Mouse (Mus musculus) olfactory bulb, adult 2 months (tissue): ENCODE measurements around the gene Ankdd1b. TPM values are rescaled to one million over a fixed set of nuclear protein-coding genes. Genes with fewer than 3 reads are reported as not detected.
A peak's percentile ranks its signal among the peaks of the same experiment; 100 is the strongest.

Experiments
- H3K27ac ChIP-seq: fragments of 200-500 bp; 2 replicates; pipeline ENCODE4 v1.5.1; 2012; ENCODE audit warnings: low read depth, low read length; ENCODE audit not compliant: insufficient read depth
- H3K4me1 ChIP-seq: fragments of 200-500 bp; 2 replicates; pipeline ENCODE4 v1.6.1; 2012; ENCODE audit warnings: low read length; ENCODE audit not compliant: control insufficient read depth, insufficient read depth
- H3K4me3 ChIP-seq: fragments of 200-500 bp; 2 replicates; pipeline ENCODE4 v1.5.1; 2012; ENCODE audit warnings: mild to moderate bottlenecking, low read depth, low read length, moderate library complexity; ENCODE audit not compliant: insufficient read depth
- CTCF ChIP-seq: fragments of 200-500 bp; IDR thresholded peaks from 2 replicates; pipeline ENCODE4 v1.5.1; 2012; ENCODE audit warnings: low read depth, mild to moderate bottlenecking, low read length, moderate library complexity; ENCODE audit not compliant: insufficient read depth
- POLR2A ChIP-seq: fragments of 200-500 bp; IDR thresholded peaks from 2 replicates; pipeline ENCODE4 v1.6.1; 2012; ENCODE audit warnings: mild to moderate bottlenecking, low read depth, low read length, moderate library complexity; ENCODE audit not compliant: insufficient read depth
- WGBS: fragments of 180-500 bp; shearing (Covaris S2); methylation state at CpG from one replicate; pipeline ENCODE4 v1.1.7; 2018; 5-methylcytosine and 5-hydroxymethylcytosine counted together
- polyA plus RNA-seq: library from polyadenylated mRNA; stranded (reverse); fragments of >200 nt; gene quantifications from 2 replicates; pipeline ENCODE4 v1.2.4, GENCODE M21; 2012; ENCODE audit warnings: low replicate concordance; ENCODE audit not compliant: missing spikeins, insufficient read depth, insufficient read length

Gene Ankdd1b
- polyA plus RNA-seq: not detected in 2 replicates

DNA sequence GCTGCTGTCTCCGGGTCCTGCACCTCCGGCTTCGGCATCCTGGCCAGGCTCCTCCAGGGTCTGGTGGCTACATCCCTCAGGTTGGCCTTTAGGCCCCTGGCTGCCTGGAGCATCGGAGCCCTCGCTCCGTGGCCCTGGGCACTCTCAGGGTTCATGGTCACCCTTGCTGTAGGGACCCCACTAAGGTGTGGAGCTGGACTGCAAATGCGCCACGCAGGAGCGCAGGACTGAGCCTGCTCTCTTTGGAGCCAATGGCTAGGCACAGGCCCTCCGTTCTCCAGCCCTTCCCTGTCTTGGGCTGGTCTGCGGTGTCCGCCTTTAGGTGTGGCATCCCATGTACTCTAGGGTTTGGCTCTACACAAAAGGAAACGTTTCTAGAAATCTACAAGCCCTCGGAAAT lies at the start of gene Ankdd1b:
Ankdd1b (minus strand) TSS at position 242 of the 400 bp plus-strand sequence.
- no peak for TF ChIP-seq CTCF
- no peak for TF ChIP-seq POLR2A
- 90% methylated on average over 14 of the region's 14 CpGs for WGBS
- no peaks in the 10 kb centered on the region for H3K4me1 ChIP-seq
- no peak within 1 kb of the TSS for H3K4me3 ChIP-seq
- no peak within 1 kb of the TSS for H3K27ac ChIP-seq

DNA sequence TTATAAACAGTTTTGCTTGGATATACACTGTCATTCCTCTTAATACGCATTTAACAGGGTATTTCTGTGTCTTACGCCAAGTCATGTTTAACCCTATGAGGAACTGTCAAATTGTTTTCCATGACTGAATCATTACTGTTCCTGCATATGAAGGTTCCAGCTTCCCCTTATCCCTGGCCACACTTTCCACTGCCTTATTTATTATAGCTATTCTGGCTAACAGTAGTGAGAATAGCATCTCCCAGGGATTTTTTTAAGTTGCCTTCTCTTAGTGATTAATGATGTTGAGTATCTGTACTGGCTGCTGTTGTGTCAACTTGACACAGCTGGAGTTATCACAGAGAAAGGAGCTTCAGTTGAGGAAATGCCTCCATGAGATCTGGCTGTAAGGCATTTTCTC lies 46.3 kb upstream of the Ankdd1b start:
- H3K27ac ChIP-seq: no peak overlapping the region
- WGBS: 98% methylated on average over 2 of the region's 2 CpGs
- H3K4me1 ChIP-seq: 0 out of 2 replicates have a peak, but pooled peaks cover 4% of the 10 kb centered on the region
- no peak for TF ChIP-seq CTCF
- no peak for TF ChIP-seq POLR2A
- H3K4me3 ChIP-seq: no peak overlapping the region

DNA sequence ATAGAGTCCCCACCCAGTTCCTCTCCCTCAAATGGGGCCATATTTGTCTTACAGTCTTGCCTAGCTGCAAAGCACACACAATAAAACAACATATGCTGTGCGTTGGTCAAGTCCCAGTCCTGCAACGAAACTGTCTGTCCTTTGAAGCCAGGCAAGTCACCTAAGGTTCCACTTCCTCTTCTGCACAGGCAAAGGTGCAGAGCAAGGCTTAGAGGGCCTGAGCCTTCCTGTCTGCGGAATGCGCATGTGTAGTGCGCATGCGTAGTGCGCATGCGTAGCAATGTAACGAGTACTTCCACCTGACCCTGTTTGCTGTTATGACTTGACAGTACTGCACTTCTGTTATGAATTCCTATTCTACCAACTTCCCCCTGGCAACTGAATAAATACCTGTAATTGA lies 45.3 kb upstream of the Ankdd1b start:
- Histone ChIP-seq H3K4me3 (no peak overlapping the region), H3K27ac (no peak overlapping the region), H3K4me1 (0 out of 2 replicates have a peak, but pooled peaks cover 4% of the 10 kb centered on the region)
- TF ChIP-seq CTCF (no peak), POLR2A (no peak)
- WGBS: 97% methylated on average over 9 of the region's 9 CpGs

DNA sequence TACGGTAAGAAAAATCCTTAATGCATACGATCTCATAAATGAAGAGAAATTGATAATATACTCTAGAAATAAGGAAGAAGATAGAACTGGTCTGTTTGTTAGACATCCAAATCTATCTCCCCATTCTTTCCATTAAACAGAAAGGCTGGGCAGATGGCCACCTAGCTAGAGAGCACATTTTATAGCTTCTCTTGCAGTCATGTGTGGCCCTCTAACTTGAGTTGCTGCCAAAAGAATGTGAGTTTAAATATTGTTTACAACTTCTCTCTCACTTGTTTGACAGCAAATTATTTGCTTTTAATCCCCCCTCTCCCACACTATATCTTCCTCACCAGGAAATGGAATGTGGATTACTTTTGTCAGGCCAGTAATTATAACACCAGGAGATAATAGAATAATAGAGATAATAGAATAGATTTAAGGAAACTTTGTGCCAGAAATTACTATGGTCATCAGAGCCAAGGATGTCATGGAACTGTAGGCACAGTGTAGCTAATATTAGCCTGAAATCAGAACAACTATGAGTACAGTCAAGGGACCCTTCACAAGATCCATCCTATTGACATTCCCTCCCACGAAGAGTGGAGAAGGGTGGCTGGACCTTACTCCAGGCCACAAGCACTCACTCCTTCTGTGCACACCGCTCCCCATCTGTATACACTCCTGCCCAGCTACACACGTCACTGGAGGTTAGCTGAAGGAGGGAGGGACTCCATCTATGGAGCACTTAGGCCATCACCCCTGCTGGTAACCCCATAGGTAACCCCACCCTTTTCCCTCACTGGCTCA lies 43.4 kb upstream of the Ankdd1b start:
- Histone ChIP-seq H3K4me3 (no peak overlapping the region), H3K4me1 (peaks cover 9% of the 10 kb centered on the region; the same call in 1 of the 2 replicates), H3K27ac (no peak overlapping the region)
- WGBS: 88% methylated on average over 5 of the region's 5 CpGs
- TF ChIP-seq POLR2A: no peak
- no peak for TF ChIP-seq CTCF

DNA sequence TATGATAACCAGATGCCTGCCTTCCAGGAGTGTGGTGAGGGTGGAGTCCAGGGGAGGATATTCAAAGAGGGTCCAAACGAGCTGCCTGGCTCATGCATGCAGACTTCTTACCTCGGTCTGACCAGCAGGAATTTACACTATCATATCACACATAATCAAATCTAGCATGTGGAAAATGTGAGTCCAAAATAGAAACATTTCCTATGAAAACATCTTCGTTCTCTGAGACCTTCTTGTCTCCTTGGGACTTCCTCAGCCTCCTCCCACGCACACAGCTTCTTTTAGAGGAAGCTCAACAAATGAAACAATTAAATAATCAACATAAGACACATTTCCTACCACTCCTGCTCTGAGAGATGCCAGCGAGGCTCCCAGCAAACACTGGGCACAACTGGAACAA lies 40.9 kb upstream of the Ankdd1b start:
- Histone ChIP-seq H3K4me1 (peaks cover 12% of the 10 kb centered on the region), H3K4me3 (no peak overlapping the region), H3K27ac (0 out of 2 replicates have a peak overlapping the region, but pooled peaks have one; percentile 12)
- 50% methylated on average over 5 of the region's 5 CpGs for WGBS
- TF ChIP-seq CTCF (no peak), POLR2A (no peak)

DNA sequence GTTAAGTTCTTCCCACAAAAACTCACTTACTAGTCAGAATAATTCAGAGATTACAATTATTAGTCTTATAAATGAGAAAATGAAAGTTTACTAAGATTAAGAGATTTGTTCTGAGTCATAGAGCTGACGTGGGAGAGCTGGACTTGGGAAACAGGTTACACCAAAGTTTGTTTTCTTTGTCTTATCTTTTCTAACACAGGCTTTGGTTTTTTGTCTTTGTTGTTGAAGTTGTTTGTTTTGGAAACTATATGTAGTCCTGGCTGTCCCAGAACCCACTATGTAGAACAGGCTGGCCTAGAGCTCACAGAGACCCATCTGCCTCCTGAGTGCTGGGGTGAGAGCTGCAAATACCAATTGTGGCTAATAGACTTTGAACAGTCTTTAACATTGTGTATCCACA lies 40.3 kb upstream of the Ankdd1b start:
- TF ChIP-seq POLR2A (no peak), CTCF (no peak)
- Histone ChIP-seq H3K4me1 (peaks cover 11% of the 10 kb centered on the region), H3K27ac (peak overlapping the region; percentile 60; the same call in 1 of the 2 replicates), H3K4me3 (no peak overlapping the region)
- WGBS: 75% methylated on average over 1 of the region's 1 CpGs

DNA sequence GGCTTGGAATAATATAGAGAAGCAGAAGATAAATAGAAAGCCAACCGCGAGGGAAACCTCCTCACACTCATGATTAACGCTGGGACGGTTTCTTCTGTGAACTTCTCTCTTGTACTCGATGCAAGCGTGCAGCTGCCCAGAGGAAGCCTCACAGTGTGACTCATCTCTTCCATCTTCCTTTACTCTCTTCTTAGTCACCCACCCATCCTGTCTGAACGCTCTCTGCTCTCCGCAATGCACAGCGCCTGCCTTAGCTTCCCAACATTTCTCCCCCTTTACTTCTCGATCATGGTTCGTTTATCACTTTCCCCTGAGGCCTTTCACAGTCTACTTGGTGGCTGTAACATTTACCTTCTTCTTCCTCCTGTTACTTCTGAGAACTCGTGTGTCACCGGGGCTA lies 39.6 kb upstream of the Ankdd1b start:
- Histone ChIP-seq H3K4me3 (no peak overlapping the region), H3K4me1 (peaks cover 10% of the 10 kb centered on the region), H3K27ac (peak overlapping the region; percentile 60; the same call in 1 of the 2 replicates)
- WGBS: 47% methylated on average over 13 of the region's 13 CpGs
- TF ChIP-seq CTCF (no peak), POLR2A (no peak)

DNA sequence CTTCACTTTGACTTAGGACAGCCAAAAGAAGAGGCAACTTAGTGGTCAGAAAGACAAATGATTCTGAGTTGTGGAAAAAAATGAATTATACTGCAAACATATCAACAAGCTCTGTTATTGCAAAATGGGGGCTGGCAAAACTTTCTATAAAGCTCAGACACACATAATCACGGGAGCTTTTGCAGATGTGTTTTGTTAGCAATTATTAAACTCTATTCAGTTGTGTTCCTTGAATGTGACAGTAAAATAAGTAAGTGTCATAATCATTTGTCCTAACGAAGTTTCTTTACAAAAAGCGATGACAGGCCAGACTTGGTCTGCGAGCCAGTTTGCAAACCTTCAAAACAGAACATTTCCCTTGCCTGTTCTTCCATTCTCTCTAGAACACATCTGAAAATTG lies 36.5 kb upstream of the Ankdd1b start:
- TF ChIP-seq CTCF (no peak), POLR2A (no peak)
- no peak overlapping the region for H3K4me3 ChIP-seq
- H3K4me1 ChIP-seq: peaks cover 7% of the 10 kb centered on the region
- no peak overlapping the region for H3K27ac ChIP-seq
- 75% methylated on average over 4 of the region's 4 CpGs for WGBS

DNA sequence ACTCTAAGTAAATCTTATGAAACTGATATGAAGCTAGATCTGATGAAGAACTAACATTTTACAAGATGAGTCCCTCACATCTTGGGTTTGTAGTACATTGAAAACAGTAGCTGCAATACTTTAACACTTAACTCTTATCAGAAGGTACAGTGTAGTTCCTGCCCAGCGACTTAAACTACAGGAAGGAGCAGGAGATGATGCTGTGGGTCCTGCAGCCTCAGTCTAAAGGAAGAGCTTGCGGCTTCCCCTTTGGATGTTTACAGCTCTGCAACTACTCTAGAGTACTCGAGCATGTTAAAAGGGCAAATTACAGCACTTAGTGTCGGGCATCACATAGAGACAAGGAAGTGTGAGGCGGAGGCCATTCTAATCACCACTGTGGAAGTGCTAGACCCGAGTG lies 35.3 kb upstream of the Ankdd1b start:
- Histone ChIP-seq H3K4me3 (no peak overlapping the region), H3K27ac (no peak overlapping the region), H3K4me1 (peaks cover 7% of the 10 kb centered on the region)
- 70% methylated on average over 6 of the region's 6 CpGs for WGBS
- TF ChIP-seq CTCF: no peak
- TF ChIP-seq POLR2A: no peak

DNA sequence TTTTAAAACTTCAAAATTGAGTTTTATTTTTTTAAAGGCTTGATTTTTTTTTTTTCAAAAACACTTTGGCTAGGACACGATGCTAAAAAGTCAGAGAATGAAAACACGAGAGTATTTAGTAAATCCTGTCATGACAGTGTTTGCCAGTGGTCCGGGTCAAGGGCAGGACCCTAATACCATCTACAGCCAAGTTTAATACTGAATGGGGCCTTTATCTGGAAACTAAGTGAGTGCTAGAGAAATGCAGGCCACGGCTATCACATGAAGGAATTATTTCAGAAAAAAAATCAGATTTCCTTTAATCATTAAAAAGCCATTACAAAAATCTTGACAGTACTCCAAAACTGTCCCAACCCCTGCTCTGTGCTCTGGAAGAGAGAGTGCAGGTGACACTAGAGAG lies 34.7 kb upstream of the Ankdd1b start:
- 85% methylated on average over 4 of the region's 4 CpGs for WGBS
- Histone ChIP-seq H3K4me1 (peaks cover 7% of the 10 kb centered on the region), H3K4me3 (no peak overlapping the region), H3K27ac (no peak overlapping the region)
- TF ChIP-seq POLR2A (no peak), CTCF (no peak)
